Mouse (Mus musculus) E14TG2a.4 (cell line): ENCODE measurements around the gene Slc11a1.
A peak's percentile ranks its signal among the peaks of the same experiment; 100 is the strongest.

ENCODE experiments used
- H3K27me3 ChIP-seq: 2 replicates; pipeline ENCODE4 v1.6.1; 2014; ENCODE audit warnings: low read length, control low read depth; ENCODE audit not compliant: insufficient read depth
- H3K36me3 ChIP-seq: 2 replicates; pipeline ENCODE4 v1.6.1; 2014; ENCODE audit warnings: low read length, control low read depth; ENCODE audit not compliant: insufficient read depth
- H3K4me1 ChIP-seq: replicated peaks from 2 replicates; pipeline ENCODE4 v1.6.1; 2014; ENCODE audit warnings: low read depth, low read length, control low read depth
- H3K4me3 ChIP-seq: replicated peaks from 2 replicates; pipeline ENCODE4 v1.5.1; 2014; ENCODE audit warnings: mild to moderate bottlenecking, low read length
- H3K9me3 ChIP-seq: 2 replicates; pipeline ENCODE4 v1.6.1; 2014; ENCODE audit warnings: low read length, control low read depth
- CTCF ChIP-seq: conservative IDR thresholded peaks from 2 replicates; pipeline ENCODE4 v1.5.1; 2014; ENCODE audit warnings: low read length
- NANOG ChIP-seq: IDR thresholded peaks from 2 replicates; pipeline ENCODE4 v1.6.1; 2014; ENCODE audit warnings: borderline replicate concordance, low read length, mixed read lengths
- POU5F1 ChIP-seq: IDR thresholded peaks from 2 replicates; pipeline ENCODE4 v1.6.1; 2014; ENCODE audit warnings: low read length, borderline replicate concordance

Gene Slc11a1

GRCm38 (mm10) chr1:74343161-74343560 lies 31.8 kb upstream of the Slc11a1 start:
- TF ChIP-seq NANOG (no peak), POU5F1 (no peak), CTCF (no peak)
- H3K9me3 ChIP-seq, result 0 out of 2 replicates have a peak, but pooled peaks cover 3% of the 10 kb centered on the region
- H3K4me3 ChIP-seq, result no peak overlapping the region
- H3K4me1 ChIP-seq, result peaks cover 48% of the 10 kb centered on the region
- no peaks in the 10 kb centered on the region; the same call in 1 of the 2 replicates for H3K36me3 ChIP-seq
- H3K27me3 ChIP-seq, result no peaks in the 10 kb centered on the region

- H3K27me3 ChIP-seq, result no peaks in the 10 kb centered on the region
- H3K36me3 ChIP-seq, result peaks cover 9% of the 10 kb centered on the region
- no peak overlapping the region for H3K4me3 ChIP-seq
- peaks cover 44% of the 10 kb centered on the region for H3K4me1 ChIP-seq
- H3K9me3 ChIP-seq, result 0 out of 2 replicates have a peak, but pooled peaks cover 3% of the 10 kb centered on the region
- no peak for TF ChIP-seq POU5F1
- TF ChIP-seq CTCF, result no peak
- TF ChIP-seq NANOG, result no peak
Observed at GRCm38 (mm10) chr1:74344163-74344916, 30.7 kb upstream of the Slc11a1 start.

- no peaks in the 10 kb centered on the region for H3K9me3 ChIP-seq
- H3K27me3 ChIP-seq, result no peaks in the 10 kb centered on the region
- peaks cover 50% of the 10 kb centered on the region for H3K4me1 ChIP-seq
- H3K36me3 ChIP-seq, result peaks cover 30% of the 10 kb centered on the region
- TF ChIP-seq CTCF (no peak), POU5F1 (no peak), NANOG (no peak)
- H3K4me3 ChIP-seq, result no peak overlapping the region
Observed at GRCm38 (mm10) chr1:74351185-74351769, 23.7 kb upstream of the Slc11a1 start.

- H3K27me3 ChIP-seq, result no peaks in the 10 kb centered on the region
- no peak overlapping the region for H3K4me3 ChIP-seq
- peaks cover 30% of the 10 kb centered on the region for H3K36me3 ChIP-seq
- no peaks in the 10 kb centered on the region for H3K9me3 ChIP-seq
- H3K4me1 ChIP-seq, result peaks cover 44% of the 10 kb centered on the region
- TF ChIP-seq POU5F1, result no peak
- no peak for TF ChIP-seq CTCF
- TF ChIP-seq NANOG, result no peak
Observed at GRCm38 (mm10) chr1:74352532-74353096, 22.4 kb upstream of the Slc11a1 start.

- no peaks in the 10 kb centered on the region for H3K27me3 ChIP-seq
- no peak overlapping the region for H3K4me3 ChIP-seq
- no peaks in the 10 kb centered on the region for H3K9me3 ChIP-seq
- H3K36me3 ChIP-seq, result peaks cover 28% of the 10 kb centered on the region
- peaks cover 53% of the 10 kb centered on the region for H3K4me1 ChIP-seq
- no peak for TF ChIP-seq CTCF
- no peak for TF ChIP-seq NANOG
- no peak for TF ChIP-seq POU5F1
Observed at GRCm38 (mm10) chr1:74353453-74354229, 21.4 kb upstream of the Slc11a1 start.

- Histone ChIP-seq H3K9me3 (no peaks in the 10 kb centered on the region), H3K27me3 (no peaks in the 10 kb centered on the region), H3K4me1 (peaks cover 45% of the 10 kb centered on the region), H3K4me3 (no peak overlapping the region), H3K36me3 (0 out of 2 replicates have a peak, but pooled peaks cover under 1% of the 10 kb centered on the region)
- no peak for TF ChIP-seq POU5F1
- no peak for TF ChIP-seq CTCF
- TF ChIP-seq NANOG, result no peak
Observed at GRCm38 (mm10) chr1:74357531-74357930, 17.5 kb upstream of the Slc11a1 start.

GRCm38 (mm10) chr1:74359952-74360517 lies 15.0 kb upstream of the Slc11a1 start:
- TF ChIP-seq CTCF, result no peak
- no peak for TF ChIP-seq NANOG
- TF ChIP-seq POU5F1, result no peak
- H3K4me3 ChIP-seq, result no peak overlapping the region
- H3K27me3 ChIP-seq, result peaks cover 2% of the 10 kb centered on the region; the same call in 1 of the 2 replicates
- H3K4me1 ChIP-seq, result peaks cover 52% of the 10 kb centered on the region
- no peaks in the 10 kb centered on the region for H3K36me3 ChIP-seq
- no peaks in the 10 kb centered on the region for H3K9me3 ChIP-seq

GRCm38 (mm10) chr1:74361812-74362211 lies 13.2 kb upstream of the Slc11a1 start, which contains the start of gene Catip:
TSS of gene Catip (plus strand) at chr1:74362108.
- TF ChIP-seq POU5F1, result no peak
- TF ChIP-seq CTCF, result peak; percentile 84
- no peak for TF ChIP-seq NANOG
- H3K27me3 ChIP-seq, result peaks cover 9% of the 10 kb centered on the region
- no peaks in the 10 kb centered on the region for H3K9me3 ChIP-seq
- peaks cover 47% of the 10 kb centered on the region for H3K4me1 ChIP-seq
- no peaks in the 10 kb centered on the region for H3K36me3 ChIP-seq
- peak within 1 kb of the TSS; percentile 23 for H3K4me3 ChIP-seq
